Mouse (Mus musculus): Measurements from ENCODE around the gene Ankib1.
"Not testable (repeated sequence)": the region's sequence is repeated elsewhere in the genome, so short reads cannot be mapped to it uniquely, and the experiment has no call there.

The Ankib1 gene

GRCm38 (mm10) chr5:3728820-3729219, 73.9 kb downstream of the Ankib1 start:
- in situ Hi-C loops (cut with MboI, MseI): no loop called here

DNA sequence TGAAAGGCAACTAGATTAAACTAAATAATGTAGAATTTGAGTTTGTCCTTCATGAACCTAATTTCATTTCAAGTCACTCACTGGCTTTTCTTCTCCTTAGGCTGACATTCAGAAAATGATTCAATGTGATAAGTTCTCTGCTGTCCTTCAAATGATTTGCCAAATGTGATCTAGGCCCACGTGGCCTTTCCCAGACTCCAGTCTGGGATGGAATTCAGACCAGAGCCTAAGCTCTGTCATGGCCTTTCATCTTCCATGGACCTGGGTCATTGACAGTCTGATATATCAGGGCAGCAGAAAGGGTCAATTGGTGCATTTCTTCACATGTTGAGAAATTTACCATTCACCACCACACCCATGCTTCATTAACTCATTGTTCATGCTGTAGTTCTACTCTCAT, 77.2 kb downstream of the Ankib1 start:
- in situ Hi-C loops (cut with MboI, MseI): no loop called here

DNA sequence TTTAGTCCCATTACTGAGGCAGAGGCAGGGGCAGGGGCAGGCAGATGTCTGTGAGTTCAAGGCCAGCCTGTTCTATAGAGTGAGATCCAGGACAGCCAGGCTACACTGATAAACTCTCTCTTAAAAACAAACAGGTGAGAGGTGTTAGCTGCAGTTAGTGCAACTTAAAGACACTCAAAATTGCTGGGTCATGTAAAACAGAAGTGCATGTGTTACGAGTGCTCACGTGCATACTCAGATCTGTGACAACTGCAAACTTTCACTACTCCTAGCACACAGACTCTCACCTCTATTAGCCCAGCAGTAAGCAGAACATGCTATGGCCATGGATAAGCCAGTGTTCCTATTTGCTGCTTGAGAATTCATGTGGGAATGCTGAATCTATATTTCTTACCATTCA, 79.3 kb downstream of the Ankib1 start:
- in situ Hi-C loops (cut with MboI, MseI): no loop called here

DNA sequence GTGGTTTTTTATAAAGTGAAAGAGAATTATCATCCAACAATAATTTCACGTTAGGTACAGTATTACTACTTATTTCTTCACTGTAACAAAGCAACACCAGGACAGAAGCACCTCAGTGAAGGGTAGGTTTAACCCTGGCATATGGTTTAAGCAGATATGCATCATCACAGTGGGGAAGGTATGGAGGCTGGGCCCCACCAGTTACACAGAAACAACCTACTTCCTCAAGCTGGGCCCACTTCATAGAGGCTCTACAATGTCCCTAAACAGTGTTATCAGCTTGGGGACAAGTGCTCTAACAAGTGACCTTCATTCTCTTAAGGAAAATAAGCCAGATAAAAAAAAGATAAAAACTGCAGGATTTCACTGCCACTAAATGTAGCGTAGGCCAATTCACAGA, 79.9 kb downstream of the Ankib1 start:
- in situ Hi-C loops (cut with MboI, MseI): no loop called here

DNA sequence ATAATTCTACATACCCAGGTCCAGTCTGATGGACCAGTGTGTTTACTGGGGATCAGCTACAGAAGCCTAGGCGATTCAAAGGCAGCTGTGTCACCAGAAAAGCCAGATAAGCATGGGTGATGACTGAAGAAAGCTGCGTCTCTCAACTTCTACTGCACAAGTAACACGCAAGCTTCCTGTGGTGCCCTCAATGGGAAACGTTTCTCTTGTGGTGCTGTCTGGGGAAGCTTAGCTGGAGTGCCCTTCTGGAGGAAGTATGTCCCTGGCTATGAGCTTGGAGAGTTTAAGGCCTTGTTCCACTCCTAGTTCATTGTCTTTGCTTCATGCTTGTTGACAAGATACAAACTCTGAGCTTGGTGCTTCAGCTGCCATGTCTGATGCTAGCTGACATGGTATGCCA, 83.4 kb downstream of the Ankib1 start:
- in situ Hi-C loops (cut with MboI, MseI): no loop called here

GRCm38 (mm10) chr5:3715800-3716199, 86.9 kb downstream of the Ankib1 start:
- in situ Hi-C loops (cut with MboI, MseI): no loop called here

DNA sequence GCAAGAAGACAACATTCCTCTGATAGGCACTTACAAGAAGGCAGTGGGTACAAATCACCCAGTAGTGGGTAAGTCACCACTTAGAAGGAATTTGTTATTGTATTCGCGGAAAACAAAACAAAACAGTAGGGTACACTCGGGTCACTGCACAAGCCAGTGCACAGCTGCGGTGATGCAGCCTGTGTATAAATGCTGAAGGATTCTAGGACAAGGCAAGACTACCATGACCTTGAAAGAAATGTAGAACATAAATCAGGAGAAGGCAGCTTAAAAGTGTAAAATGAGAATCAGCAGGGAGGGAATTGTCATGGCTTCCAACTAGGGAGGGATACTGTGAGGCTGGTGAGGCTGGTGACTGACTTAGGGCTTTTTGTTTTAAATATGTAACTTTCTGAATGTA, 100.5 kb downstream of the Ankib1 start:
- in situ Hi-C loops (cut with MboI, MseI): no loop called here

GRCm38 (mm10) chr5:3700025-3700424, 102.7 kb downstream of the Ankib1 start:
- in situ Hi-C loops (cut with MboI, MseI): no loop called here

GRCm38 (mm10) chr5:3696031-3696430, 106.7 kb downstream of the Ankib1 start:
- in situ Hi-C loops (cut with MboI, MseI): no loop called here

GRCm38 (mm10) chr5:3695191-3695590, 107.5 kb downstream of the Ankib1 start:
- in situ Hi-C loops (cut with MboI, MseI): no loop called here

- in situ Hi-C loops (cut with MboI, MseI): no loop called here
These were observed 109.8 kb downstream of the Ankib1 start for GRCm38 (mm10) chr5:3692956-3693355.

DNA sequence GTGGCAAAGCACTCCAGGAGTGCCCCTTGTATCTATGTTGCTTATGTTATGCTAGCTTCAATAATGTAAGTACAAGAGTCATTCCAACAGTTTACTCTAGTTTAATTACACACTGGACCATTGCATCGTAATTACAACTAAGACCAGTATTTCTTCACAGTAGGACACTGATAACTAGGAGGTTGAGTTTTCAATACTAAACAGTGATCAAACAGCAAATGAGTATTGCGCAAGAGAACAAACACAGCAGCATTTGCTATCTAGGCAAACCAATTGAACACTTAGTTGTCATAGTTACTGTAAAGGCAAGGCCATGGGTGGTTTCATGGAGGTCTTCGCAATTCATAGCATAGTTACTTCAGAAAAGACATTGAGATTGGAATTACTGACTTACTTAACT, 111.4 kb downstream of the Ankib1 start:
- in situ Hi-C loops (cut with MboI, MseI): no loop called here

GRCm38 (mm10) chr5:3688298-3688697, 114.4 kb downstream of the Ankib1 start:
- in situ Hi-C loops (cut with MboI, MseI): no loop called here

GRCm38 (mm10) chr5:3669938-3670554, 132.7 kb downstream of the Ankib1 start:
- in situ Hi-C loops (cut with MboI, MseI): no loop called here

DNA sequence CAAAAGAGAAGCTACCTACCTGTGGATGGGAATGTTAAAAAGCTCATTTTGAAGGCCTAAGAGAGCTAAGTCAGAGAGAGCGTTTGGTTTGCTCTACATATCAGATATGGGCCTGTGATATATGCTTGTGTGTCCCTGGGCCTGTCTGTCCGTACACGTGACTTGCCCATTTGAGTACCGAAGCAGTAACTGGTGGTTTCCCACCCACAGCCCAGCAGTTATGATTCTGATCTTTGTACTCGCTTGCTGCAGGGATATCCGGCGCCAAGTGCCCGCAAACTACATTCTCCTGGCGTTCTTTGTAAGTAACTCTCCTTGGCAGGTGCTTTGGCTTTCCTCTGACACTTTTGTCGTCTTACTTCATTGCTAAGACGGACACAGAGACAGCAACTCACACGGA, 136.1 kb downstream of the Ankib1 start:
- in situ Hi-C loops (cut with MboI, MseI): no loop called here

DNA sequence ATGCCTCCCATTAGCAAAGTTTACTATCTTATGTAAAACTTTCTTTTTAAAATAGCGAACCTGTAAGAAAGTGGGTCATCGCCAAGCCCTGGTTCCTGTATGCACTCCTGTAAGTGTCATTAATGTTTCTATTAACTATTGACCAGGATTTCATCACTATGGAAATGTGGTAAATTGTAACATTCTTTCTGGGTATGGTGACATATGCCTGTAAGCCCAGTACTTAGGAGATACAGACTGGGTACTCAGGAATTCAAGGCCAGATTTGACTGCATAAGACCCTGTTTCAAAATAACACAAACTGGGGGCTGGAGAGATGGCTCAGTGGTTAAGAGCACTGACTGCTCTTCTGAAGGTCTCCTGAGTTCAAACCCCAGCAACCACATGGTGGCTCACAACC, 137.5 kb downstream of the Ankib1 start:
- in situ Hi-C loops (cut with MboI, MseI): no loop called here

DNA sequence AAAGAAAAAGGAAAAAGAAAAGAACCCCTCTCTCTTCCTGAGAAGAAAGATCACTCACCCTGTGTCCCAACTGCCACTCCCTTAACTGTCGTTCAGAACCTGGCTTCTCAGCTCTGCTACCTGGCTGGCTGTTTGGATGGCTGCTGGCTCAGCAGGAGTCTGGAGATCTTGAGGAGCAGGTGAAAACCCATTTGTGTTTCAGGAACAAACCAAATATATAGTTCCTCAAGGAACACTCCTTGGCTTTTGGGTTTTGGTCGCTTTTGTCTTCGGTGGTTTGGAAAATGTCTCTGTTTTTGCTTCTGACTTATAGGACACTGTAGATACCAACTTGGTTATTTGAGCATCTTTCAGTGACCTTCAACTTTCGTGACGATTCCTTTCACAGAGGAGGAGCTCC, 145.6 kb downstream of the Ankib1 start, which contains the start of gene Gatad1:
Gatad1 (minus strand) TSS at position 101 of the 400 bp plus-strand sequence.
- in situ Hi-C loops (cut with MboI, MseI): no loop called here

DNA sequence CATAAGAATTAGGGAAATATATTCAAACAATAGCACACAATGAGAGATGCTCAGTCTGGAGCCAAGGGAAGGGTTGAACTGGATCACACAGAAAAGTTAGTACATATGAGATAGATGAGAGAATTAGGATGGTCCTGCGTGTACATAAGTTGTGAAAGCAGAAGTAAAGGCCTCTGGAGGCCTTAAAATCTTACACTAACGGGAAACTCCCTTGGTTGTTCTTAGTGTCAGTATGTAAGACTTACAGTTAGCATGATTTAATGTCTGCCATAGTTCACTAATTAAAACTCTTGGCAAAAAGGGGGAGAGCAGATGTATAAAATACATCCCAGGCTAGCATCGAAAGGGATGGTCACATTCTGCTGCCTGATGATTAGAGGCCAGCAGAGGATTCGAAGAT, 148.9 kb downstream of the Ankib1 start:
- in situ Hi-C loops (cut with MboI, MseI): no loop called here

DNA sequence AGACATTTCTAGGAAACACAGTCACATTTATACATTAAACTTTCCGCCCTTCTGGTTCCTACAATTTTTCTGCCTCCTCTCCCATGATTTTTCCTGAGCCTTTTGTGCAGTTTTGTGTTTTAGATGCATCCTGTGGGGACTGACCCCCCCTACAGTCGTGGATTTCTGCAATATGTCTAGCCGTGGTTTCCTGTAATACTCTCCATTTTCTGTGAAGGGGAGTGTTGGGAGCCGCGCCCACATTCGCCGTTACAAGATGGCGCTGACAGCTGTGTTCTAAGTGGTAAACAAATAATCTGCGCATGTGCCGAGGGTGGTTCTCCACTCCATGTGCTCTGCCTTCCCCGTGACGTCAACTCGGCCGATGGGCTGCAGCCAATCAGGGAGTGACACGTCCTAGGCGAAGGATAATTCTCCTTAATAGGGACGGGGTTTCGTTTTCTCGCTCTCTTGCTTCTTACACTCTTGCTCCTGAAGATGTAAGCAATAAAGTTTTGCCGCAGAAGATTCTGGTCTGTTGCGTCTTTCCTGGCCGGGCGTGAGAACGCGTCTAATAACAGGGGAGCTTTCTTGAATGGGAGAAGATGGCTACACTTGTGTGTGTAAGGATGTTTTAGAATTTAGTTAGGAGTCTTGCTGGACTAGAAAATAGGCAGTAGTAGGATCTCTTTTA, 149.7 kb downstream of the Ankib1 start:
- in situ Hi-C loops (cut with MboI, MseI): not testable (repeated sequence)

GRCm38 (mm10) chr5:3651621-3652020, 151.1 kb downstream of the Ankib1 start:
- in situ Hi-C loops (cut with MboI, MseI): no loop called here

DNA sequence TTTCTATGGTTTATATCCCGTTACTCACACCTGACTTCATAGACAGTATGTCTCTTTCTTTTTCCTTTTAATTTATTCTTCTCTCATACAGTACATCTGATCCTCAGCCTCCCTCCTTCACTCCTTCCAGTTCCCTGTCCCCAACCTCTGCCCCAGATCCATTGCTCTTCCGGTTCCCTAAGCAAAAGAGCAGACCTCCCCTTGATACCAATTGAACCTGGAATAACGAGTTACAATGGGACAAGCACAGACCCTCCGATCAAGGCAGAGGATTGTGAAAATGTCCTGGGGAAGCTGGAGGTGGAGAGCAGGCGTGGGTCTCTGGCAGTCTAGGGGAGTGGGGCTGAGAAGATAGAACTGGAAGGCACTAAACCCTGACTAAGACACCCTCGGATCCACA, 151.8 kb downstream of the Ankib1 start, which contains the start of gene Tmbim7:
Tmbim7 (plus strand) TSS at position 301 of the 400 bp plus-strand sequence.
- in situ Hi-C loops (cut with MboI, MseI): no loop called here

DNA sequence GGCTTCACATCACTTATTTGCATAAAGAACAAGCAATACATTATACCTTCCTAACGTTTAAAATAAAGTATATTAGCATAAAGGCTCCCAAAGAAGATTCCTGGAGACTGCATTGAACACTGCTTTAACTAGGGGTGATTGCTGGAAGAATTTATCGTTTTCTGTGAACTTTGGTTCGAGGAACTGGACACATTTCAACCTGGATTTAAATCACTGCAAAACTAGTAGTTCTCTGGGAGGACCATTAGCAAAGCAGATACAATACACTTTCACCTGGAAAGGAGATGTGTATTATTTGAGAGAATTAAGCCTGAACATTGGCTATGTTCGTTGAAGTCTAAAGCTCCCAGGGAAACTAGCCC, 153.9 kb downstream of the Ankib1 start:
- in situ Hi-C loops (cut with MboI, MseI): no loop called here

- in situ Hi-C loops (cut with MboI, MseI): no loop called here
These were observed 154.4 kb downstream of the Ankib1 start for GRCm38 (mm10) chr5:3648206-3648848.
